Mouse (Mus musculus): Measurements from ENCODE around the gene Cpeb4. TPM values are rescaled to one million over a fixed set of nuclear protein-coding genes. Genes with fewer than 3 reads are reported as not detected.

Cpeb4 gene
- total RNA-seq, 2 experiments from 2014 or later = 159 to 169 TPM

GRCm38 (mm10) chr11:31907650-31908049 is 35.6 kb downstream of the Cpeb4 start:
- H3K4me3 ChIP-seq = no peak overlapping the region
- intact Hi-C loops (cut with DNase I) = no loop called here
- no peak overlapping the region; the same call in 1 of the 2 replicates for H3K27ac ChIP-seq
- no peak for TF ChIP-seq CTCF (IDR thresholded peaks at IDR 0.05)
- DNase-seq (ENCODE audit: extremely low spot score in 1 of 2, low spot score in 2 of 2) = no peak

- DNase-seq (ENCODE audit: extremely low spot score in 1 of 2, low spot score in 2 of 2) = no peak
- TF ChIP-seq CTCF (IDR thresholded peaks at IDR 0.05) = no peak
- intact Hi-C loops (cut with DNase I) = no loop called here
- no peak overlapping the region for H3K27ac ChIP-seq
- H3K4me3 ChIP-seq = no peak overlapping the region
Measured at GRCm38 (mm10) chr11:31912958-31913357, 40.9 kb downstream of the Cpeb4 start.

- no peak for TF ChIP-seq CTCF (IDR thresholded peaks at IDR 0.05)
- Histone ChIP-seq H3K4me3 (no peak overlapping the region), H3K27ac (no peak overlapping the region)
- intact Hi-C loops (cut with DNase I) = no loop called here
- no peak for DNase-seq (ENCODE audit: extremely low spot score in 1 of 2, low spot score in 2 of 2)
Measured at GRCm38 (mm10) chr11:31917769-31918168, 45.8 kb downstream of the Cpeb4 start.

- no peak for TF ChIP-seq CTCF (IDR thresholded peaks at IDR 0.05)
- intact Hi-C loops (cut with DNase I) = no loop called here
- no peak for DNase-seq (ENCODE audit: extremely low spot score in 1 of 2, low spot score in 2 of 2)
- H3K27ac ChIP-seq = no peak overlapping the region
- no peak overlapping the region for H3K4me3 ChIP-seq
Measured at GRCm38 (mm10) chr11:31930051-31930450, 58.0 kb downstream of the Cpeb4 start.

GRCm38 (mm10) chr11:31935652-31936051 is 63.6 kb downstream of the Cpeb4 start:
- intact Hi-C loops (cut with DNase I) = loop anchor here (2.0 to 5.0 kb wide), 2 partner anchors 53 to 173 kb away; no protein-coding TSS in a partner anchor
- DNase-seq (ENCODE audit: extremely low spot score in 1 of 2, low spot score in 2 of 2) = no peak

GRCm38 (mm10) chr11:31936910-31937525 is 65.0 kb downstream of the Cpeb4 start:
- intact Hi-C loops (cut with DNase I) = loop anchor here (2.0 to 5.0 kb wide), 2 partner anchors 54 to 175 kb away; no protein-coding TSS in a partner anchor
- DNase-seq (ENCODE audit: extremely low spot score in 1 of 2, low spot score in 2 of 2) = no peak
- Histone ChIP-seq H3K27ac (peak overlapping the region; percentile 45; the same call in 1 of the 2 replicates), H3K4me3 (no peak overlapping the region)
- no peak for TF ChIP-seq CTCF (IDR thresholded peaks at IDR 0.05)

More at GRCm38 (mm10) chr11:31935652-31936051, 63.6 kb downstream of the Cpeb4 start:
- no peak overlapping the region for H3K27ac ChIP-seq
- no peak overlapping the region for H3K4me3 ChIP-seq
- no peak for TF ChIP-seq CTCF (IDR thresholded peaks at IDR 0.05)

GRCm38 (mm10) chr11:31940898-31941639 is 69.1 kb downstream of the Cpeb4 start:
- no peak overlapping the region for H3K4me3 ChIP-seq
- peak overlapping the region; percentile 88 for H3K27ac ChIP-seq
- peak; percentile 69 to 74 for DNase-seq (ENCODE audit: extremely low spot score in 1 of 2, low spot score in 2 of 2)
- intact Hi-C loops (cut with DNase I) = no loop called here
- TF ChIP-seq CTCF (IDR thresholded peaks at IDR 0.05) = no peak

- Histone ChIP-seq H3K4me3 (no peak overlapping the region), H3K27ac (peak overlapping the region; percentile 71)
- intact Hi-C loops (cut with DNase I) = no loop called here
- peak; percentile 53 for TF ChIP-seq CTCF (IDR thresholded peaks at IDR 0.05)
- DNase-seq (ENCODE audit: extremely low spot score in 1 of 2, low spot score in 2 of 2) = no peak
Measured at GRCm38 (mm10) chr11:31941640-31942638, 69.9 kb downstream of the Cpeb4 start.

- TF ChIP-seq CTCF (IDR thresholded peaks at IDR 0.05) = no peak
- intact Hi-C loops (cut with DNase I) = loop anchor here (5.0 kb wide), 1 partner anchor 73 kb away; the partner anchor contains the start of gene Cpeb4
Measured at GRCm38 (mm10) chr11:31945471-31945870, 73.5 kb downstream of the Cpeb4 start.

GRCm38 (mm10) chr11:31948462-31949330 is 76.7 kb downstream of the Cpeb4 start:
- no peak for TF ChIP-seq CTCF (IDR thresholded peaks at IDR 0.05)
- peak overlapping the region; percentile 73 for H3K27ac ChIP-seq
- intact Hi-C loops (cut with DNase I) = loop anchor here (1.0 to 5.0 kb wide), 2 partner anchors 76 to 273 kb away; partner anchors contain the start of gene Cpeb4

More at GRCm38 (mm10) chr11:31945471-31945870, 73.5 kb downstream of the Cpeb4 start:
- Histone ChIP-seq H3K27ac (no peak overlapping the region), H3K4me3 (no peak overlapping the region)
- no peak for DNase-seq (ENCODE audit: extremely low spot score in 1 of 2, low spot score in 2 of 2)

More at GRCm38 (mm10) chr11:31948462-31949330, 76.7 kb downstream of the Cpeb4 start:
- peak overlapping the region; percentile 53 for H3K4me3 ChIP-seq
- no peak for DNase-seq (ENCODE audit: extremely low spot score in 1 of 2, low spot score in 2 of 2)
